In genomic region chr6:31597136-31597460, GRCm38 (mm10) we compare ENCODE assay signal across 9 mouse cellular contexts. TPM values are rescaled to one million over a fixed set of nuclear protein-coding genes. Genes with fewer than 3 reads are reported as not detected.
DNase-seq lines count a peak whose midpoint lies in the region; ATAC-seq and TF ChIP-seq lines count a peak whose summit lies in the region.
"Had no signal": no experiment of that assay in that cellular context is flagged by ENCODE, and none has a peak within 500 bp of the region (broad histone marks: within the 10 kb centered on the region; RNA-seq: fewer than 3 reads in every experiment).

No protein-coding gene starts in this region.

- peaks cover 18% of the 10 kb centered on the region for H3K4me1 ChIP-seq in kidney, postnatal 0 days (replicated peaks; ENCODE audit: insufficient read depth, low read length)
- H3K4me1 ChIP-seq in forebrain, embryonic 10.5 days = peaks cover 64% of the 10 kb centered on the region
- peaks cover 34% of the 10 kb centered on the region for H3K4me1 ChIP-seq in hindbrain, embryonic 15.5 days (replicated peaks)
- peaks cover 14% of the 10 kb centered on the region for H3K4me1 ChIP-seq in midbrain, postnatal 0 days (ENCODE audit: insufficient read depth, low read length)

- no peak overlapping the region for H3K9ac ChIP-seq in kidney, postnatal 0 days (ENCODE audit: low read depth, low read length)
- no peak overlapping the region for H3K9ac ChIP-seq in hindbrain, embryonic 15.5 days
- 0 out of 2 replicates have a peak overlapping the region, but pooled peaks have one; percentile 34 for H3K9ac ChIP-seq in midbrain, postnatal 0 days (replicated peaks; ENCODE audit: low read length, poor library complexity, severe bottlenecking)

- H3K4me3 ChIP-seq in kidney, postnatal 0 days (replicated peaks; ENCODE audit: low read depth, low read length) = no peak overlapping the region
- peak overlapping the region; percentile 29 for H3K4me3 ChIP-seq in forebrain, embryonic 10.5 days
- H3K4me3 ChIP-seq in hindbrain, embryonic 15.5 days = no peak overlapping the region
- H3K4me3 ChIP-seq in midbrain, postnatal 0 days (ENCODE audit: low read depth, low read length) = no peak overlapping the region

- WGBS in kidney, postnatal 0 days = 32% methylated on average over 4 of the region's 4 CpGs
- 34% methylated on average over 4 of the region's 4 CpGs for WGBS in forebrain, embryonic 10.5 days
- WGBS in hindbrain, embryonic 15.5 days = 5% methylated on average over 4 of the region's 4 CpGs
- WGBS in midbrain, postnatal 0 days = 5% methylated on average over 4 of the region's 4 CpGs

- H3K9me3 ChIP-seq in kidney, postnatal 0 days (replicated peaks; ENCODE audit: low read length) = no peaks in the 10 kb centered on the region
- H3K9me3 ChIP-seq in forebrain, embryonic 10.5 days = peaks cover 2% of the 10 kb centered on the region; the same call in 1 of the 2 replicates
- no peaks in the 10 kb centered on the region for H3K9me3 ChIP-seq in hindbrain, embryonic 15.5 days
- no peaks in the 10 kb centered on the region for H3K9me3 ChIP-seq in midbrain, postnatal 0 days (ENCODE audit: low read length)

- H3K36me3 ChIP-seq in kidney, postnatal 0 days (ENCODE audit: insufficient read depth, low read length) = no peaks in the 10 kb centered on the region
- H3K36me3 ChIP-seq in forebrain, embryonic 10.5 days (replicated peaks) = no peaks in the 10 kb centered on the region
- no peaks in the 10 kb centered on the region for H3K36me3 ChIP-seq in hindbrain, embryonic 15.5 days
- no peaks in the 10 kb centered on the region for H3K36me3 ChIP-seq in midbrain, postnatal 0 days (ENCODE audit: insufficient read depth, low read length)

- no peaks in the 10 kb centered on the region for H3K27me3 ChIP-seq in kidney, postnatal 0 days (ENCODE audit: insufficient read depth, low read length)
- H3K27me3 ChIP-seq in forebrain, embryonic 10.5 days (ENCODE audit: poor library complexity, severe bottlenecking) = no peaks in the 10 kb centered on the region
- H3K27me3 ChIP-seq in hindbrain, embryonic 15.5 days = no peaks in the 10 kb centered on the region
- H3K27me3 ChIP-seq in midbrain, postnatal 0 days (ENCODE audit: insufficient read depth, low read length) = no peaks in the 10 kb centered on the region

- no peak for TF ChIP-seq CTCF in kidney, postnatal 0 days (IDR thresholded peaks at IDR 0.05; ENCODE audit: low read depth)
- TF ChIP-seq CTCF in midbrain, postnatal 0 days (IDR thresholded peaks at IDR 0.05) = no peak

- no peak for ATAC-seq in kidney, postnatal 0 days (replicated peaks; ENCODE audit: low FRiP score, low read depth)
- no peak; the same call in none of the 2 replicates for ATAC-seq in hindbrain, embryonic 15.5 days (ENCODE audit: low FRiP score, low read depth)
- ATAC-seq in midbrain, postnatal 0 days (ENCODE audit: low FRiP score) = no peak; the same call in 1 of the 2 replicates
- no peak for ATAC-seq in monocyte, adult 5-6 weeks (replicated peaks; ENCODE audit: insufficient number of reproducible peaks, low FRiP score, low TSS enrichment, poor library complexity, severe bottlenecking)
- ATAC-seq in megakaryocyte-erythroid progenitor cell, adult 5-6 weeks (replicated peaks; ENCODE audit: low FRiP score, low TSS enrichment, poor library complexity, severe bottlenecking) = no peak

- 0 out of 2 replicates have a peak overlapping the region, but pooled peaks have one; percentile 13 for H3K4me2 ChIP-seq in kidney, postnatal 0 days (ENCODE audit: low read length)
- H3K4me2 ChIP-seq in hindbrain, embryonic 15.5 days = peak overlapping the region; percentile 22
- H3K4me2 ChIP-seq in midbrain, postnatal 0 days (ENCODE audit: low read depth, low read length, poor library complexity, severe bottlenecking) = peak overlapping the region; percentile 20; the same call in 1 of the 2 replicates

- DNase-seq in kidney, postnatal 0 days (ENCODE audit: low spot score) = no peak
- no peak for DNase-seq in kidney, adult 11 months
- DNase-seq in forebrain, embryonic 10.5 days (ENCODE audit: extremely low spot score, low spot score) = no peak
- no peak for DNase-seq in midbrain, postnatal 0 days (ENCODE audit: low spot score)
- no peak for DNase-seq in frontal cortex, adult 2 months (ENCODE audit: extremely low spot score in 1 of 2, low spot score in 1 of 2)
- DNase-seq: thymus, postnatal 36 days had no signal

- peak overlapping the region; percentile 68 for H3K27ac ChIP-seq in kidney, postnatal 0 days
- H3K27ac ChIP-seq in forebrain, embryonic 10.5 days = peak overlapping the region; percentile 89
- peak overlapping the region; percentile 81 for H3K27ac ChIP-seq in hindbrain, embryonic 15.5 days (replicated peaks)
- H3K27ac ChIP-seq in midbrain, postnatal 0 days (ENCODE audit: low read depth, low read length) = peak overlapping the region; percentile 66

RNA-seq across cellular contexts. Expression of gene Podxl, which starts 33.3 kb away (rescaled TPM):
- polyA plus RNA-seq in kidney, postnatal 0 days (2015; fragmentation: Nextera tagmentation; extraction: Ambion mirVana) = 83.3 and 85.5 TPM in 2 replicates
- 17.2 and 20.6 TPM in 2 replicates for polyA plus RNA-seq in forebrain, embryonic 10.5 days (2016; fragmentation: Nextera tagmentation; extraction: Ambion mirVana)
- polyA plus RNA-seq in hindbrain, embryonic 15.5 days (2015; fragmentation: Nextera tagmentation; extraction: Ambion mirVana) = 9.8 and 13.4 TPM in 2 replicates
- 15.1 and 16.3 TPM in 2 replicates for total RNA-seq in midbrain, postnatal 0 days (2014; rRNA removed)
- 5.7 and 6.0 TPM in 2 replicates for polyA plus RNA-seq in midbrain, postnatal 0 days (2015; fragmentation: Nextera tagmentation; extraction: Ambion mirVana)
- 0.10 to 2.1 TPM (median 0.11 TPM) in 3 replicates for total RNA-seq in monocyte, adult 5-6 weeks (2017)
- polyA plus RNA-seq in frontal cortex, adult 2 months (2012; rRNA removed) = 17.7 and 18.4 TPM in 2 replicates
- total RNA-seq in megakaryocyte-erythroid progenitor cell, adult 5-6 weeks (2014; fragmentation: Nextera tagmentation) = 0.92 and 1.8 TPM in 2 replicates
- total RNA-seq in megakaryocyte-erythroid progenitor cell, adult 5-6 weeks (2017) = 0.23 and 0.72 TPM in 2 replicates
